Mouse (Mus musculus) kidney, adult 2 months (tissue): ENCODE results near the gene Rab22a. TPM values are rescaled to one million over a fixed set of nuclear protein-coding genes. Genes with fewer than 3 reads are reported as not detected.
A peak's percentile ranks its signal among the peaks of the same experiment; 100 is the strongest.

ENCODE experiments used
- DNase-seq: peaks from one replicate; pipeline ENCODE4 v3.0.0; 2021
- H3K27ac ChIP-seq: fragments of 200-500 bp; 2 replicates; pipeline ENCODE4 v1.5.1; 2012; ENCODE audit warnings: low read depth, low read length, control low read depth, inconsistent platforms; ENCODE audit not compliant: insufficient read depth
- H3K27me3 ChIP-seq: fragments of 200-500 bp; replicated peaks from 2 replicates; pipeline ENCODE4 v1.6.1; 2012; ENCODE audit warnings: mild to moderate bottlenecking, moderate library complexity, low read length, inconsistent platforms; ENCODE audit not compliant: control insufficient read depth, insufficient read depth
- H3K36me3 ChIP-seq: fragments of 200-500 bp; 2 replicates; pipeline ENCODE4 v1.6.1; 2012; ENCODE audit warnings: mild to moderate bottlenecking, moderate library complexity, low read length, inconsistent platforms; ENCODE audit not compliant: control insufficient read depth, insufficient read depth
- H3K4me1 ChIP-seq: fragments of 200-500 bp; 2 replicates; pipeline ENCODE4 v1.6.1; 2011; ENCODE audit warnings: low read length; ENCODE audit not compliant: control insufficient read depth, insufficient read depth
- H3K4me3 ChIP-seq: fragments of 200-500 bp; 2 replicates; pipeline ENCODE4 v1.5.1; 2011; ENCODE audit warnings: mild to moderate bottlenecking, low read depth, low read length, control low read depth; ENCODE audit not compliant: insufficient read depth
- CTCF ChIP-seq: fragments of 200-500 bp; conservative IDR thresholded peaks from 2 replicates; pipeline ENCODE4 v1.5.1; 2011; ENCODE audit warnings: low read depth, mild to moderate bottlenecking, control low read depth, low read length, moderate library complexity, mixed read lengths; ENCODE audit not compliant: insufficient read depth, insufficient read length
- POLR2A ChIP-seq: fragments of 200-500 bp; IDR thresholded peaks from one replicate; pipeline ENCODE4 v1.6.1; 2011; ENCODE audit warnings: low read depth, low read length, control low read depth
- WGBS: fragments of 180-500 bp; shearing (Covaris S2); methylation state at CpG from one replicate; pipeline ENCODE4 v1.1.7; 2018; 5-methylcytosine and 5-hydroxymethylcytosine counted together
- polyA plus RNA-seq: library from polyadenylated mRNA; depleted of rRNA; stranded (reverse); fragments of >200 nt; gene quantifications from 2 replicates; pipeline ENCODE4 v1.2.3, GENCODE M21; 2012; rRNA removed

The Rab22a gene
- 24.4 and 28.2 TPM in 2 replicates for polyA plus RNA-seq

- Histone ChIP-seq H3K27me3 (no peaks in the 10 kb centered on the region), H3K4me1 (peaks cover 9% of the 10 kb centered on the region), H3K4me3 (peak within 1 kb of the TSS; percentile 81), H3K27ac (peak within 1 kb of the TSS; percentile 82), H3K36me3 (no peaks in the 10 kb centered on the region; the same call in 1 of the 2 replicates)
- no peak for TF ChIP-seq CTCF
- TF ChIP-seq POLR2A, result peak; percentile 57
- peak; percentile 99 for DNase-seq
- WGBS, result under 1% methylated on average over 55 of the region's 55 CpGs
Measured at GRCm38 (mm10) chr2:173659057-173659925, at the start of gene Rab22a. Gene Rab22a, plus strand, starts transcription at chr2:173659760.

- WGBS, result 90% methylated on average over 11 of the region's 11 CpGs
- H3K36me3 ChIP-seq, result no peaks in the 10 kb centered on the region
- no peak overlapping the region for H3K27ac ChIP-seq
- H3K27me3 ChIP-seq, result no peaks in the 10 kb centered on the region
- DNase-seq, result no peak
- TF ChIP-seq CTCF, result no peak
- no peak for TF ChIP-seq POLR2A
- no peaks in the 10 kb centered on the region for H3K4me1 ChIP-seq
- H3K4me3 ChIP-seq, result no peak overlapping the region
Measured at GRCm38 (mm10) chr2:173615378-173616081, 44.0 kb upstream of the Rab22a start.

GRCm38 (mm10) chr2:173616156-173616555, 43.4 kb upstream of the Rab22a start:
- TF ChIP-seq POLR2A, result no peak
- no peak for TF ChIP-seq CTCF
- H3K36me3 ChIP-seq, result no peaks in the 10 kb centered on the region
- no peaks in the 10 kb centered on the region for H3K4me1 ChIP-seq
- WGBS, result 91% methylated on average over 7 of the region's 7 CpGs
- no peak for DNase-seq
- H3K27me3 ChIP-seq, result no peaks in the 10 kb centered on the region
- H3K4me3 ChIP-seq, result no peak overlapping the region
- H3K27ac ChIP-seq, result no peak overlapping the region

- 95% methylated on average over 5 of the region's 5 CpGs for WGBS
- no peaks in the 10 kb centered on the region for H3K27me3 ChIP-seq
Measured at GRCm38 (mm10) chr2:173619132-173619531, 40.4 kb upstream of the Rab22a start.

GRCm38 (mm10) chr2:173620645-173621044, 38.9 kb upstream of the Rab22a start:
- 95% methylated on average over 4 of the region's 4 CpGs for WGBS
- no peak for DNase-seq
- Histone ChIP-seq H3K27ac (no peak overlapping the region), H3K4me3 (no peak overlapping the region), H3K27me3 (no peaks in the 10 kb centered on the region), H3K36me3 (no peaks in the 10 kb centered on the region), H3K4me1 (no peaks in the 10 kb centered on the region)
- TF ChIP-seq CTCF, result peak; percentile 43
- TF ChIP-seq POLR2A, result no peak

More at GRCm38 (mm10) chr2:173619132-173619531, 40.4 kb upstream of the Rab22a start:
- DNase-seq, result no peak
- no peak overlapping the region for H3K27ac ChIP-seq
- H3K4me1 ChIP-seq, result no peaks in the 10 kb centered on the region
- no peak for TF ChIP-seq POLR2A
- no peak for TF ChIP-seq CTCF
- H3K4me3 ChIP-seq, result no peak overlapping the region
- H3K36me3 ChIP-seq, result no peaks in the 10 kb centered on the region

- DNase-seq, result peak; percentile 9
- Histone ChIP-seq H3K27ac (no peak overlapping the region), H3K36me3 (no peaks in the 10 kb centered on the region), H3K4me1 (no peaks in the 10 kb centered on the region), H3K4me3 (no peak overlapping the region), H3K27me3 (no peaks in the 10 kb centered on the region)
- 62% methylated on average over 7 of the region's 7 CpGs for WGBS
- TF ChIP-seq CTCF (no peak), POLR2A (no peak)
Measured at GRCm38 (mm10) chr2:173622173-173622601, 37.4 kb upstream of the Rab22a start.

GRCm38 (mm10) chr2:173624667-173625066, 34.9 kb upstream of the Rab22a start:
- Histone ChIP-seq H3K4me1 (no peaks in the 10 kb centered on the region), H3K4me3 (no peak overlapping the region), H3K27me3 (no peaks in the 10 kb centered on the region), H3K36me3 (no peaks in the 10 kb centered on the region), H3K27ac (no peak overlapping the region)
- WGBS, result 67% methylated on average over 7 of the region's 7 CpGs
- DNase-seq, result no peak
- TF ChIP-seq POLR2A (no peak), CTCF (no peak)
